Mouse (Mus musculus) kidney, embryonic 15.5 days (tissue): Measurements from ENCODE around the gene Rhd. TPM values are rescaled to one million over a fixed set of nuclear protein-coding genes. Genes with fewer than 3 reads are reported as not detected.

ENCODE experiments used
- ATAC-seq: fragments of 200-750 bp; cut with Nextera tagmentation; replicated peaks from 2 replicates; pipeline ENCODE4 v1.8.0; 2017; ENCODE audit warnings: moderate TSS enrichment; ENCODE audit not compliant: low FRiP score
- H3K27ac ChIP-seq: fragments of 300-500 bp; sonication (generic); 2 replicates; pipeline ENCODE4 v1.5.1; 2015; ENCODE audit warnings: mild to moderate bottlenecking, inconsistent platforms
- H3K27me3 ChIP-seq: fragments of 300-500 bp; sonication (generic); 2 replicates; pipeline ENCODE4 v1.6.1; 2015; ENCODE audit warnings: inconsistent platforms
- H3K36me3 ChIP-seq: fragments of 300-500 bp; sonication (generic); 2 replicates; pipeline ENCODE4 v1.6.1; 2015; ENCODE audit warnings: inconsistent platforms
- H3K4me1 ChIP-seq: fragments of 300-500 bp; sonication (generic); 2 replicates; pipeline ENCODE4 v1.6.1; 2015; ENCODE audit warnings: inconsistent platforms
- H3K4me2 ChIP-seq: fragments of 300-500 bp; sonication (generic); 2 replicates; pipeline ENCODE4 v1.6.1; 2015; ENCODE audit warnings: moderate library complexity, mild to moderate bottlenecking, inconsistent platforms
- H3K4me3 ChIP-seq: fragments of 300-500 bp; sonication (generic); replicated peaks from 2 replicates; pipeline ENCODE4 v1.5.1; 2015; ENCODE audit warnings: mild to moderate bottlenecking, inconsistent platforms
- H3K9ac ChIP-seq: fragments of 300-500 bp; sonication (generic); 2 replicates; pipeline ENCODE4 v1.6.1; 2015; ENCODE audit warnings: mild to moderate bottlenecking, inconsistent platforms
- H3K9me3 ChIP-seq: fragments of 300-500 bp; sonication (generic); replicated peaks from 2 replicates; pipeline ENCODE4 v1.6.1; 2016; ENCODE audit warnings: inconsistent platforms
- WGBS: fragments of 180-500 bp; shearing (Covaris S2); methylation state at CpG from one replicate; pipeline ENCODE4 v1.1.7; 2015; ENCODE audit warnings: mixed read lengths; 5-methylcytosine and 5-hydroxymethylcytosine counted together
- polyA plus RNA-seq: library from polyadenylated mRNA; unstranded; fragments of >200 nt; fragmentation: Nextera tagmentation; extraction: Ambion mirVana; gene quantifications from 2 replicates; pipeline ENCODE4 v1.2.1, GENCODE M21; 2015

Gene Rhd
- polyA plus RNA-seq, 1 experiment from 2014 or later = 7.9 TPM

DNA sequence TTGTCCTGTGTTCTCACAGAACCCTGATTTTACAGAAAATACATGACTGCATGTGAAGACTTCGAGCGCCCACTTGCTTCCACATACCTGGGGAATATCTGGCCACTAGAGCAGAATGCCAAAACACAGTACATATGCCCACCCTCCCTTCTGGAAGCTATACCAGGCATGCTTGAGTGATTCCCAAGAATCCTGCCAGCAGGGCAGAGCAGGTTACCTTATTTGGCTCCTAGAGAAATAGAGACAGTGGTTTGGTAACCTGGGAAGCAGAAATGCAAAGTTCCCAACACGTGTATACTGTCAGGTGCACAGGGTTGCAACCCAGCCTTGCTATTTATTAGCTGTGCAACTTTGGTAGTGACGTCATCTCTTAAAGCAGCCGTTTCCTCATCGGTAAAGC is 2.5 kb upstream of the Rhd start:
- no peaks in the 10 kb centered on the region for H3K27me3 ChIP-seq
- H3K9me3 ChIP-seq = no peaks in the 10 kb centered on the region
- H3K4me2 ChIP-seq = no peak overlapping the region
- peak overlapping the region; percentile 23; the same call in 1 of the 2 replicates for H3K27ac ChIP-seq
- 0 out of 2 replicates have a peak, but pooled peaks have one; percentile 47 for ATAC-seq
- no peak overlapping the region for H3K4me3 ChIP-seq
- WGBS = 66% methylated on average over 6 of the region's 6 CpGs
- no peak overlapping the region for H3K9ac ChIP-seq
- H3K36me3 ChIP-seq = no peaks in the 10 kb centered on the region
- peaks cover 14% of the 10 kb centered on the region for H3K4me1 ChIP-seq

DNA sequence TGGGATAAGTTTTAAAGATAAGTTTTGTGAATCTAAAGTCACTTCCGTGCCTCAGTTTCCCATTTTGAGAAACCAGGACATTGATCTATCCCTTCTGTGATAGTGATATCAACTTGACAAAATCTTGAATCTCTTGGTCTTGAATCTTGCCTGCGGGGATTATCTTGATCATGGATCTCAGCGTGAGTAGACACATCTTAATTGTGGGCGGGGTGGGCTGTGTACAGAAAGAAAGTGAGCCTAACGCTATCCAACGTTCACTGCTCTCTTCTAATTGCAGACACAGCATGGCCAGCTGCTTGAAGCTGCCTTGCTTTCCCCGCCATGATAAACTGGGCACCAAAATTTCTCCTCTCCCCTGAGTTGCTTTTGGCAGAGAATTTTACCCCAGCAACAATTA is 1.3 kb upstream of the Rhd start:
- H3K27ac ChIP-seq = no peak overlapping the region
- no peak for ATAC-seq
- H3K9me3 ChIP-seq = no peaks in the 10 kb centered on the region
- peaks cover 6% of the 10 kb centered on the region for H3K27me3 ChIP-seq
- H3K9ac ChIP-seq = no peak overlapping the region
- H3K4me3 ChIP-seq = no peak overlapping the region
- no peak overlapping the region for H3K4me2 ChIP-seq
- WGBS = 82% methylated on average over 7 of the region's 7 CpGs
- no peaks in the 10 kb centered on the region for H3K36me3 ChIP-seq
- H3K4me1 ChIP-seq = peaks cover 11% of the 10 kb centered on the region

DNA sequence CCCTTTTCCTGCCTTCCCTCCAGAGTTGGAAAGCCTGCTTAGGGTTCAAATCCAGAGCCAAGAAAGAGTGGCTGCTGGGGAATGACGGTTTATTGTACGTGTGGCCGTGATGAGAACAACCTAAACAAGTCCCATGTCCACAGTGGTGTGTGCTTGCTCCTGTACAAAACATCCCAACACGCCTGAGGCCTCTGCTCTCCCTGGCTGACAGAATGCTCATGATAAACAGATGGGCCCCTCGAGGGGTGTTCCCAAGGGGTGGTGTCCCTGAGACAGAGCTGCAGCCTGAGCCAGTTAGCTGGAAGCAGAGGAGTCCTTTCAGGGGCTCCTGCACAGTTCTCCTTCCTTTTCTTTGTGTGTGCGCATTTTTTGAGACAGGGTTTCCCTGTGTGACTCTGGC is 1.0 kb downstream of the Rhd start:
- no peak overlapping the region for H3K9ac ChIP-seq
- WGBS = 73% methylated on average over 6 of the region's 6 CpGs
- H3K4me3 ChIP-seq = no peak overlapping the region

DNA sequence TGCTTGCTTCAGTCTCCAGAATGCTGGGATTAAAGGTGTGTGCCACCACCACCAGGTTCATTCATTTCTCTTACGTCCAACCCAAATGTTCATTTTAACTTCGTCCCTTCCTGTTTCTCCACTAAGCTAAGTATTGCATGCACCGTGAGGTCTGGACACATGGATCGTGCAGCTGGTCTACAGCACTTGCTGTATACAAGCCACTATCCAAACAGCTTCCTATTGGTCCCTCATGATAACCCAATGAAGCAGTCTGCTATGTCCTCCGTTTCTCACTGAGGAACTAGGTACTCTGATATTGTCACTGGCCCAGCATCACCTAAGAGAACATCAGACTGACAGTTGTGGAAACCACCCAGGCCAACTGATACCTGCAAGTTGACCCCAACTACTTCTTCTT is 1.5 kb downstream of the Rhd start:
- Histone ChIP-seq H3K4me2 (no peak overlapping the region), H3K27ac (no peak overlapping the region), H3K36me3 (no peaks in the 10 kb centered on the region), H3K9me3 (no peaks in the 10 kb centered on the region), H3K27me3 (peaks cover 34% of the 10 kb centered on the region), H3K9ac (no peak overlapping the region), H3K4me1 (peaks cover 28% of the 10 kb centered on the region), H3K4me3 (no peak overlapping the region)
- WGBS = 93% methylated on average over 5 of the region's 5 CpGs
- ATAC-seq = no peak

More for the DNA sequence above, 1.0 kb downstream of the Rhd start:
- no peak; the same call in 1 of the 2 replicates for ATAC-seq
- Histone ChIP-seq H3K36me3 (no peaks in the 10 kb centered on the region), H3K27me3 (peaks cover 29% of the 10 kb centered on the region), H3K4me2 (no peak overlapping the region), H3K9me3 (no peaks in the 10 kb centered on the region), H3K27ac (no peak overlapping the region), H3K4me1 (peaks cover 28% of the 10 kb centered on the region)

DNA sequence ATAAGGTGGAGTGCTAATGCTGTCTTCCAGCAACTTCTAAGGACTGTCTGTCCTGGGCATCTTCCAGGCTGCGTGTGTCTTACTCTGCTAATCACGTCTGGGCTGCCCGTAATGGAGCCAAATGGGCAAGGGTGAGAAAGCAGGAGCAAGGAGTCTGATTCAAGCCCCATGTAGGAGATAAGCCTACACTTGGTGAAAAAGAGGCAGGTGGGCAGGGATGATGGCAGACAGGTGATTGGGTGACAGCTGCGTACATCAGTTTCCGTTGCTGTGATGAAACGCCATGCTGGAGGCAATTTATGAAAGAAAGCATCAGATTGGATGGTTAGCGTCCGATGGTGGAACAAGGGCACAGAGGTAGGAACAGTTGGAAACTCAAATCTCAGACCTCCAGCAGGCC is 2.9 kb downstream of the Rhd start:
- Histone ChIP-seq H3K27me3 (peaks cover 35% of the 10 kb centered on the region), H3K9ac (no peak overlapping the region), H3K27ac (no peak overlapping the region), H3K4me1 (peaks cover 19% of the 10 kb centered on the region), H3K4me3 (no peak overlapping the region), H3K4me2 (no peak overlapping the region), H3K36me3 (no peaks in the 10 kb centered on the region), H3K9me3 (no peaks in the 10 kb centered on the region)
- WGBS = 81% methylated on average over 8 of the region's 8 CpGs
- no peak for ATAC-seq

DNA sequence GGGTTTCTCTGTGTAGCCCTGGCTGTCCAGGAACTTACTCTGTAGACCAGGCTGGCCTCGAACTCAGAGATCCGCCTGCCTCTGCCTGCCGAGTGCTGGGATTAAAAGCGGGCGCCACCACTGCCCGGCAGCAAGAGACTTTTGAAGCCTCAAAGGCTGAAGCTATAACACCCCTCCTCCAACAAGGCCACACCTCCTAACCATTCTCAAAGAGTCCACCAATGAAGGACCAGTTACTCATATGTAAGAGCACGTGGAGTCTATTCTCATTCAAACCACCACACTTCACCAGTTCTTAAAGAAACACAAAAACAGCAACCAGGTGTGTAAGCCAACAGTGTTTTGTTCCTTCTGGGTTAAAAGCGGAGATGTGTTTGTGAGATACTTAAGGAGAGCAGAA is 3.3 kb downstream of the Rhd start:
- no peak overlapping the region for H3K4me2 ChIP-seq
- WGBS = 89% methylated on average over 8 of the region's 8 CpGs
- no peaks in the 10 kb centered on the region for H3K36me3 ChIP-seq
- H3K27me3 ChIP-seq = peaks cover 35% of the 10 kb centered on the region
- ATAC-seq = no peak
- no peak overlapping the region for H3K4me3 ChIP-seq
- no peak overlapping the region for H3K27ac ChIP-seq
- H3K9ac ChIP-seq = no peak overlapping the region
- no peaks in the 10 kb centered on the region for H3K9me3 ChIP-seq
- peaks cover 17% of the 10 kb centered on the region for H3K4me1 ChIP-seq

DNA sequence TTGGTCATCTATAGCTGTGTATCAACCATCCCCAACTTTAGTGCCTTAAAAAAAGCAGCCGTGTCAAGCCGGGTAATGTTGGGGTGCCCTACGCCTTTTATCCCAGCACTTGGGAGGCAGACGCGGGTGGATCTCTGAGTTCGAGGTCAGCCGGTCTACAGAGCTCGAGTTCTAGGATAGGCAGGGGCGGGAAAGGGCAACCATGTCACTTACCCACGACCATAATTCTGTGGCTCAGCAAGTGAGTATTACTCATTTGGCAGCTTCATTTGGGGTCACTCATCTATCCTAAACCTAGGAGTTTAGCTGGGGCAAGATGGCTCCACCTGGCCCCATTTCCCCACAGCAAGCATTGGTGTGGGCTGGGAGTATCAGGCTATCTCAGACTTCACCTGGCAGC is 3.7 kb downstream of the Rhd start:
- Histone ChIP-seq H3K4me3 (no peak overlapping the region), H3K9me3 (no peaks in the 10 kb centered on the region), H3K4me2 (no peak overlapping the region), H3K27ac (no peak overlapping the region), H3K36me3 (no peaks in the 10 kb centered on the region), H3K4me1 (peaks cover 17% of the 10 kb centered on the region), H3K9ac (no peak overlapping the region), H3K27me3 (peaks cover 35% of the 10 kb centered on the region)
- whole genome bisulfite sequencing = 88% methylated on average over 10 of the region's 10 CpGs
- ATAC-seq = no peak

DNA sequence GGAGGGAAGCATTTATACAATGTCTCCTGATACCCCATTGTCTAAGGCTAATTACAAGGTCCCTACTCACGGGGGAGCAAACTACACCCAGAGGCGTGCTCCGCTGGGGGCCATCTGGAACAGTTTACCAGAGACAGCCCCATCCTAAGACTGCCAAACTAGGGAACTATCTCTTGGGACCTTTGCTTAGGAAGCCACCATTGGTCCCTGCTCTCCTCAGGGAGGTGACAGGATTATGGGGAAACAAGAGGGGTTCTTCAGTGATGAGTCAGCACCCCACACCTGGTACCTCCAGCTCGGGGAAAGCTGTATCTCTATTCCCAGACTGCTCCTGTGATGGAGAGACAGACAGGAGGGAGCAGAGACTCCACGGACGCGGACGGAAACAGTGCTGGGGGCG is 4.2 kb downstream of the Rhd start:
- H3K9ac ChIP-seq = no peak overlapping the region
- WGBS = 29% methylated on average over 9 of the region's 9 CpGs
- no peaks in the 10 kb centered on the region for H3K36me3 ChIP-seq
- H3K4me1 ChIP-seq = peaks cover 17% of the 10 kb centered on the region
- no peak overlapping the region for H3K4me2 ChIP-seq
- H3K27me3 ChIP-seq = peaks cover 35% of the 10 kb centered on the region
- ATAC-seq = no peak
- H3K27ac ChIP-seq = no peak overlapping the region
- no peak overlapping the region for H3K4me3 ChIP-seq
- H3K9me3 ChIP-seq = no peaks in the 10 kb centered on the region

DNA sequence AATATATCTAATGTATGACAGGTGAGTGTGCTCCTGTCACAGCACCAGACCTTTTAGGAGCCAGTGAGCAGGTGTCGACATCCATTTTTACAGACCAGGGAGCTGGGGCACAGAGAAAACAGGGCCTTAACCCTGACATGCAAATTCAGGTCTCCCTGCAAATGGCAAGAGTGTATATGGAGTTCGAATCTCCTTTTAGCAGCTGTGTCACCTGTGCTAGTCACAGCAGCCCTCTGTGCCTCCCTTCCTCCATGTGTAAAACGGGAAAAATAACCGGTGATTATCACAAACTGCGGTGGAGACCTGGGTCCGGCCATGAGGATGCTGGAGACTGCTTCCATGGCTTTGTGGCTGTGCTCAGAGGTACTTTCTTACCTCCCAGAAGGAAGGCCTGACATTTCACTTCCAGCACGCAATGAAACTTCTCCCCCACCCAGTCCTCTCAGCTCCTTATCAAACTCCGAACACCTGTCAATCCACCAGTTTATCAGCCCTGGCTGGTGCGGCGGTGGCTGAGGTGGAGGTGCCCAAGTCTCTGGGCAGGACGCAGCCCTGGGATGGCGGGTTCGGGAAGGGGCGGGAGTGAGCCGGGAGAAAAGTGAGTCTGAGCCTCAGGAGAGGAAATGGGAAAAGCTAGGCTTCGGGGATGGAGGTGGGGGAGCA is 4.9 kb downstream of the Rhd start:
- ATAC-seq = peak; percentile 80

DNA sequence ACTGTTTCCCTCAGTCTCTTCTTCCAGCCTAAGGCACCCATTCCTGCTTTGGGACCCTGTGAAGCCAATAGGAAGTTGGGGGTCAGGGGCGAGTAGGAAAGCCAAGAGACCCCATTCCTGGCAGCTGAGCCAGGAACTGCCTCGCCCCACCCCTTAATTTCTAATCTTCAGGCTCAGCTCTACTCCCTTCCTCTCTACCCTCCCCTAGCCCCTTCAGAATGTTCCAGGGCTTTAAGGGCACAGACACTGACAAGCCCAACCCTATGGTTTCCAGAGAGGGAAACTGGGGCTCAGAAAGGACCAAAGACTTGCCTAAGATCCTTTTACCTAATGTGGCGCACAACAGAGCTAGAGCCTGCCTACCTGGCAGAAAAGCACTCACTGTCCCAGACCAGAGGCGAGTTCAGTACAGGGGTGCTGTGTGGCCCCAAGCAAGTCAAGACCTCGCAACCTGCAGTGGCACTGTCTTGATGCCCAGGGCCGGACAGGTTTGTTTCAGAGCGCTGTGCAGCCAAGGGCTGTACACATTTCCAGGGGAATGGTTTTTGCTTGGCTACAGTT is 5.6 kb downstream of the Rhd start:
- no peak for ATAC-seq
- H3K9ac ChIP-seq = no peak overlapping the region
- H3K4me2 ChIP-seq = peak overlapping the region; percentile 48
- WGBS = 51% methylated on average over 7 of the region's 7 CpGs
- no peaks in the 10 kb centered on the region for H3K36me3 ChIP-seq
- H3K4me3 ChIP-seq = peak overlapping the region; percentile 20
- peaks cover 35% of the 10 kb centered on the region for H3K27me3 ChIP-seq
- peaks cover 17% of the 10 kb centered on the region for H3K4me1 ChIP-seq
- H3K9me3 ChIP-seq = no peaks in the 10 kb centered on the region
- no peak overlapping the region for H3K27ac ChIP-seq

More for the DNA sequence above, 4.9 kb downstream of the Rhd start:
- Histone ChIP-seq H3K9me3 (no peaks in the 10 kb centered on the region), H3K27me3 (peaks cover 35% of the 10 kb centered on the region), H3K4me1 (peaks cover 17% of the 10 kb centered on the region), H3K4me3 (peak overlapping the region; percentile 20), H3K36me3 (no peaks in the 10 kb centered on the region), H3K27ac (no peak overlapping the region), H3K4me2 (peak overlapping the region; percentile 48), H3K9ac (no peak overlapping the region)
- WGBS = 8% methylated on average over 16 of the region's 16 CpGs

DNA sequence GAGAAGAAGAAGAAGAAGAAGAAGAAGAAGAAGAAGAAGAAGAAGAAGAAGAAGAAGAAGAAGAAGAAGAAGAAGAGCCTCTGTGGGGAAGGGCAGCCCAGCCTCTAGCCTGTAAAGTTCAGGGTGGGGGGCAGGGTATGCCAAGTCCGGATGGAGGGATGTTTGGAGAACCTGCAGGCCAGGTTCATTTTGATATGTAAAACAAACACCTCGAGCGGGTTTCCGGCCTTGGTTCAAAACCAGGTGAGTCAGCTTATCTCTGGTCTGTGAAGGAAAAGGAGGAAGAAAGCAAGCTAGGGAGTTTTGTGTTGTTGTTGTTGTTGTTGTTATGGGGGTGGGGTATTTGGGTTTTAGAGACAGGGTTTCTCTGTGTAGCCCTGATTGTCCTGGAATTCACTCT is 7.1 kb downstream of the Rhd start:
- 46% methylated on average over 4 of the region's 4 CpGs for WGBS
- Histone ChIP-seq H3K4me1 (peaks cover 17% of the 10 kb centered on the region), H3K4me2 (no peak overlapping the region), H3K27me3 (peaks cover 35% of the 10 kb centered on the region), H3K9ac (no peak overlapping the region), H3K36me3 (no peaks in the 10 kb centered on the region), H3K27ac (no peak overlapping the region), H3K9me3 (no peaks in the 10 kb centered on the region), H3K4me3 (no peak overlapping the region)
- no peak for ATAC-seq

DNA sequence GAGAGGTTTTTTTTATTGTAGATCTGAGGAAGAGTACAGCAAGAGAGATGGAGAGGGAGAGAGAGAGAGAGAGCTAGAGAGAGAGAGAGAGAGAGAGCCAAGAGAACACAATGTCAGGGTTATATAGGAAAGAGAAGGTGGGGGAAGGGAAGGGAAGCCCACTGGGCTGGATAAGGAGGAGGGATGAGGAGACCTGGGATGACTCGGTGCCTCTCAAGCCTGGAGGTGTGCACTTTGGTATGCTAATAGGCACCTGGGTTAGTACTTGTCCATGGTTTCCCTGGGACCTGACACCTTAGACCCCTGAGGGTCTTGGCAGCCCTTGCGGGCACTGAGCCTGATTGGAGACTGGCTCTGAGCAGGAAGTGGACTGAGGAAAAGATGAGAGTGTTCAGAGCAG is 7.6 kb downstream of the Rhd start:
- WGBS = 51% methylated on average over 2 of the region's 2 CpGs
- Histone ChIP-seq H3K27ac (no peak overlapping the region), H3K4me2 (no peak overlapping the region), H3K4me3 (no peak overlapping the region), H3K9ac (no peak overlapping the region), H3K27me3 (peaks cover 35% of the 10 kb centered on the region), H3K36me3 (no peaks in the 10 kb centered on the region), H3K4me1 (peaks cover 17% of the 10 kb centered on the region), H3K9me3 (no peaks in the 10 kb centered on the region)
- ATAC-seq = no peak

DNA sequence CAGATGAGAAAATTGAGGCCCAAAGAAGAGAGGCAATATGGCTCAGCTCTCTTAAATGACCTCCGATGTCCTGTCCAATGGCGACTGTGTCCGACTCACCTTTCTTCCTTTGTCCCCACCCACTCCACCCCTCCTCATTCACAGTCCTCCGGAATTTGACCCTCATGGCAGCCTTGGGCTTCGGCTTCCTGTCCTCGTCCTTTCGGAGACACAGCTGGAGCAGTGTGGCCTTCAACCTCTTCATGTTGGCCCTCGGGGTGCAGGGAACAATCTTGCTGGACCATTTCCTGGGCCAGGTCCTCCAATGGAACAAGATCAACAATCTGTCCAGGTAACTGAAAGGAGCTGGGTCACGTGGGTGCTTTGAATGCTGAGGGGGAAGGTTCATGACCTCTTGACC is 11.8 kb downstream of the Rhd start:
- peaks cover 12% of the 10 kb centered on the region for H3K4me1 ChIP-seq
- no peaks in the 10 kb centered on the region for H3K9me3 ChIP-seq
- no peak overlapping the region for H3K4me3 ChIP-seq
- no peak overlapping the region for H3K9ac ChIP-seq
- no peak overlapping the region for H3K4me2 ChIP-seq
- no peak overlapping the region for H3K27ac ChIP-seq
- ATAC-seq = no peak
- H3K36me3 ChIP-seq = no peaks in the 10 kb centered on the region
- 75% methylated on average over 9 of the region's 9 CpGs for WGBS
- H3K27me3 ChIP-seq = no peaks in the 10 kb centered on the region
